Mouse (Mus musculus) cerebellum, adult 11-12 months (tissue): ENCODE data around the gene Tbc1d1.

ENCODE experiments used
- DNase-seq: peaks from one replicate; pipeline ENCODE4 v3.0.0; 2022

The Tbc1d1 gene

GRCm38 (mm10) chr5:64392426-64393020 lies 236.4 kb downstream of the Tbc1d1 start:
- DNase-seq, result no peak

GRCm38 (mm10) chr5:64393530-64393929 lies 237.4 kb downstream of the Tbc1d1 start:
- no peak for DNase-seq

- no peak for DNase-seq
Observed at GRCm38 (mm10) chr5:64398155-64398554, 242.1 kb downstream of the Tbc1d1 start.

- no peak for DNase-seq
Observed at GRCm38 (mm10) chr5:64400742-64401141, 244.6 kb downstream of the Tbc1d1 start.
